Mouse (Mus musculus) E14TG2a.4 (cell line): ENCODE data around the gene Commd3.

Experiments used
- H3K27me3 ChIP-seq: 2 replicates; pipeline ENCODE4 v1.6.1; 2014; ENCODE audit warnings: low read length, control low read depth; ENCODE audit not compliant: insufficient read depth
- H3K36me3 ChIP-seq: 2 replicates; pipeline ENCODE4 v1.6.1; 2014; ENCODE audit warnings: low read length, control low read depth; ENCODE audit not compliant: insufficient read depth
- H3K4me1 ChIP-seq: replicated peaks from 2 replicates; pipeline ENCODE4 v1.6.1; 2014; ENCODE audit warnings: low read depth, low read length, control low read depth
- H3K4me3 ChIP-seq: replicated peaks from 2 replicates; pipeline ENCODE4 v1.5.1; 2014; ENCODE audit warnings: mild to moderate bottlenecking, low read length
- H3K9me3 ChIP-seq: 2 replicates; pipeline ENCODE4 v1.6.1; 2014; ENCODE audit warnings: low read length, control low read depth
- CTCF ChIP-seq: conservative IDR thresholded peaks from 2 replicates; pipeline ENCODE4 v1.5.1; 2014; ENCODE audit warnings: low read length
- NANOG ChIP-seq: IDR thresholded peaks from 2 replicates; pipeline ENCODE4 v1.6.1; 2014; ENCODE audit warnings: borderline replicate concordance, low read length, mixed read lengths
- POU5F1 ChIP-seq: IDR thresholded peaks from 2 replicates; pipeline ENCODE4 v1.6.1; 2014; ENCODE audit warnings: low read length, borderline replicate concordance

Gene Commd3

DNA sequence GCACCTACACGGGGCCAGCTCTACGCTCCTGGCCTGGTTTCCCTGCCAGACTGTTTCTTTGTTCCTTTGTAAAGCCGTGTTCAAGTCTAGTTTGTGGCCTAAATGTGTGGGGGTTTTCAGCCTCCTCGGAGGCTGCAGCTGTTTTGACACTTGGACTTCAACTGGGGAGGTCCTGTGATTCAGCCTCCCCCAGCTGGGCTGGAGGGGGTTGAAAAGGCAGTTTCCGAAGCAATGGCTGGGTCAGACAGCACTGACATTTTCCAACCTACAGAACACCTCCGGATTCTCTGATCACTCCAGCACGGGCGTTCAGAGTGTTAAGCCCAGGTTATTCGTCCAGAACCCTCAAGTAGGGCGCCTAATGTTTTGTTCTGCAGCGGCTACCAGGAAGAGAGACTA lies 581 bp downstream of the Commd3 start:
- H3K9me3 ChIP-seq: no peaks in the 10 kb centered on the region
- peak overlapping the region; percentile 85 for H3K4me3 ChIP-seq
- no peaks in the 10 kb centered on the region for H3K36me3 ChIP-seq
- H3K27me3 ChIP-seq: peaks cover 48% of the 10 kb centered on the region
- H3K4me1 ChIP-seq: peaks cover 21% of the 10 kb centered on the region
- no peak for TF ChIP-seq NANOG
- TF ChIP-seq POU5F1: no peak
- no peak for TF ChIP-seq CTCF

- no peaks in the 10 kb centered on the region for H3K36me3 ChIP-seq
- H3K9me3 ChIP-seq: no peaks in the 10 kb centered on the region
- TF ChIP-seq CTCF (no peak), POU5F1 (no peak), NANOG (no peak)
- peaks cover 28% of the 10 kb centered on the region for H3K4me1 ChIP-seq
- H3K4me3 ChIP-seq: no peak overlapping the region
- peaks cover 53% of the 10 kb centered on the region for H3K27me3 ChIP-seq
Observed at GRCm38 (mm10) chr2:18673766-18674165, 1.6 kb downstream of the Commd3 start.

- Histone ChIP-seq H3K36me3 (no peaks in the 10 kb centered on the region), H3K9me3 (no peaks in the 10 kb centered on the region), H3K4me1 (peaks cover 28% of the 10 kb centered on the region), H3K27me3 (peaks cover 58% of the 10 kb centered on the region), H3K4me3 (no peak overlapping the region)
- TF ChIP-seq NANOG (no peak), CTCF (no peak), POU5F1 (no peak)
Observed at GRCm38 (mm10) chr2:18674193-18674902, 2.2 kb downstream of the Commd3 start.

GRCm38 (mm10) chr2:18675681-18676456 lies 3.7 kb downstream of the Commd3 start:
- Histone ChIP-seq H3K4me1 (peaks cover 34% of the 10 kb centered on the region), H3K27me3 (peaks cover 63% of the 10 kb centered on the region), H3K36me3 (no peaks in the 10 kb centered on the region), H3K4me3 (peak overlapping the region; percentile 73), H3K9me3 (no peaks in the 10 kb centered on the region)
- TF ChIP-seq CTCF (no peak), NANOG (no peak), POU5F1 (no peak)

DNA sequence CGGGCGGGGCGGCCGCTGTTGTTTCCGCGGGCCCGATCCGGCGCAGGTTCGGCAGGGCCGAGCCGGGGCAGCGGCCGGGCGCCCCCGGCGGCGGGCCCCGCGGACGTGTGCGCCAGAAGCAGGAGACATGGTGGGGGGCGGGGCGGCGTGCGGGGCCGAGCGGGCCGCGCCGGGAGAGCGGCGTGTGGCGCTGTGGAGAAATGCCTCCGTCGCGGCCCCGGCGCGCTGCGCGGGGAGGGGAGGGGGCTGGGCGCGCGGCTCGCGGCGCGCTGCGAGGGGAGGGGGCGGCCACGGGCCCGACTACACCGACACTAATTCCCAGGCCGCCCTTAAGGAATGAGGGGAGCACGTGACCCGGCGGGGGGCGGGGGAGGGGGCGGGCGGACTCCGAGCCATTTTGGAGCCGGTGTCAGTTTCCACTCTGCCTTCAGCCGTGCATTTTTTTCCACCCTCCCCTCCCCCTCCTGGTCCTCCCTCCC lies 4.3 kb downstream of the Commd3 start:
- no peaks in the 10 kb centered on the region for H3K9me3 ChIP-seq
- no peak for TF ChIP-seq POU5F1
- TF ChIP-seq CTCF: no peak
- TF ChIP-seq NANOG: no peak
- peak overlapping the region; percentile 73 for H3K4me3 ChIP-seq
- H3K4me1 ChIP-seq: peaks cover 40% of the 10 kb centered on the region
- no peaks in the 10 kb centered on the region for H3K36me3 ChIP-seq
- peaks cover 66% of the 10 kb centered on the region for H3K27me3 ChIP-seq

DNA sequence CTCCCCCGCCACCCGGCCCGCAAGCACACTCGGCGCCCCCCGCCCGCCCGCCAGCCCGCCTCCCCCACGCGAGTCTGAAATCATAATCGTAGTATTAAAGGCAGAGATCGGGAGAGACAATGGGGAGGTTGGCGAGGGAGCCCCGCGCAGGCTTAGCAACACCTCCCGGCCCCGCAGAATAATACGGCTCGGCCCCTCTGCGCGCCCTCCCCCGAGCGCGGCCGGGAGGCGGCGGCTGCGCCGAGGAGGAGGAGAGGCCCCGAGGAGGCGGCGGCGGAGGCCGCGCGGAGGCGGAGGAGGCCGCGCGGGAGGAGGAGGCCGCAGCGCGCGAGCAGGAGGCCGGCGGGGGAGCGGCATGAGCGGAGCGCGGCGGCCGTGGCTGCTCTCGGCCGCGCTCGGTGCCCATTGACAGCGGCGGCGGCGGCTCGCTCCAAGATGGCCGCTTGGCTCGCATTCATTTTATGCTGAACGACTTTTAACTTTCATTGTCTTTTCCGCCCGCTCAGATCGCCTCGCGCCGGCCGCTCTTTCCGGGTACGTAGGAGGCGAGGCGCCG lies 4.8 kb downstream of the Commd3 start, which contains the start of gene Bmi1:
Gene Bmi1 (plus strand): TSS at position 83 of the 556 bp plus-strand sequence.
- Histone ChIP-seq H3K27me3 (peaks cover 65% of the 10 kb centered on the region), H3K36me3 (no peaks in the 10 kb centered on the region), H3K4me1 (peaks cover 42% of the 10 kb centered on the region), H3K9me3 (no peaks in the 10 kb centered on the region), H3K4me3 (peak within 1 kb of the TSS; percentile 81)
- TF ChIP-seq POU5F1 (no peak), CTCF (no peak), NANOG (no peak)

GRCm38 (mm10) chr2:18677631-18678471 lies 5.7 kb downstream of the Commd3 start:
- no peaks in the 10 kb centered on the region for H3K36me3 ChIP-seq
- H3K4me3 ChIP-seq: peak overlapping the region; percentile 81
- no peaks in the 10 kb centered on the region for H3K9me3 ChIP-seq
- TF ChIP-seq NANOG (no peak), CTCF (no peak), POU5F1 (no peak)
- H3K27me3 ChIP-seq: peaks cover 68% of the 10 kb centered on the region
- H3K4me1 ChIP-seq: peaks cover 39% of the 10 kb centered on the region

- no peak for TF ChIP-seq CTCF
- no peak for TF ChIP-seq POU5F1
- TF ChIP-seq NANOG: no peak
- Histone ChIP-seq H3K9me3 (no peaks in the 10 kb centered on the region), H3K27me3 (peaks cover 73% of the 10 kb centered on the region), H3K4me3 (no peak overlapping the region), H3K36me3 (no peaks in the 10 kb centered on the region), H3K4me1 (peaks cover 28% of the 10 kb centered on the region)
Observed at GRCm38 (mm10) chr2:18679701-18680100, 7.5 kb downstream of the Commd3 start.
